Mouse (Mus musculus): ENCODE data around the gene 2700081O15Rik.

- TF ChIP-seq CTCF (conservative IDR thresholded peaks at IDR 0.05; ENCODE audit: insufficient read depth, insufficient read length, low read depth, low read length): no peak
- no peak for TF ChIP-seq POLR2A (IDR thresholded peaks at IDR 0.05; ENCODE audit: low read depth, low read length)
These were observed 41.9 kb downstream of the 2700081O15Rik start for GRCm38 (mm10) chr19:7459370-7459769.

Measured in kidney, adult 2 months (tissue).